Mouse (Mus musculus): ENCODE measurements around the gene Tph1.
"Not testable (repeated sequence)": the region's sequence is repeated elsewhere in the genome, so short reads cannot be mapped to it uniquely, and the experiment has no call there.

Tph1 gene

DNA sequence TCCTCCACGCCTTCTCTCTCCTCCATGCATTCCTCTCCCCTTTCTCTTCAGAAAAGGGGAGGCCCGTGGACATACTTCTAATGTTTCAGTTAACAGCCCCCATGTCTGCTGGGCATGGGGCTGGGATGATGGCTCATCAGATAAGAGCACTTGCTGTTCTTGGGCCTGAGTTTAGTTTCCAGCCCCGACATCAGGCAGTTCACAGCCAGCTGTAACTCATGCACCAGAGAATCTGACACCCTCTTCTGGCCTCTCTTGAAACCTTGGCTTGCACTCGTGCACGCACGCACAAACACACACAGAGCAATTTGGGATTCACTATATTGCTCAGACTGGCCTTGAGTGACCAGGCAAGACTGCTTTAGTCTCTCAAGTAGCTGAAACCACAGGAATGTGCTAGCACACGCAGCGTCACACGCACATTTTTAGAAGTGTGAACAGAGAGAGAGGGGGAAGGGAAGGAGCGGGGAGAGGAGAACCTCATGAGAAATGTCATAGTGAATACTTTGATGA, at the start of gene Tph1:
Gene Tph1 (minus strand): TSS at position 378 of the 513 bp plus-strand sequence.
- no peak for DNase-seq (ENCODE audit: low read depth in 1 of 2, low spot score in 2 of 2)

DNA sequence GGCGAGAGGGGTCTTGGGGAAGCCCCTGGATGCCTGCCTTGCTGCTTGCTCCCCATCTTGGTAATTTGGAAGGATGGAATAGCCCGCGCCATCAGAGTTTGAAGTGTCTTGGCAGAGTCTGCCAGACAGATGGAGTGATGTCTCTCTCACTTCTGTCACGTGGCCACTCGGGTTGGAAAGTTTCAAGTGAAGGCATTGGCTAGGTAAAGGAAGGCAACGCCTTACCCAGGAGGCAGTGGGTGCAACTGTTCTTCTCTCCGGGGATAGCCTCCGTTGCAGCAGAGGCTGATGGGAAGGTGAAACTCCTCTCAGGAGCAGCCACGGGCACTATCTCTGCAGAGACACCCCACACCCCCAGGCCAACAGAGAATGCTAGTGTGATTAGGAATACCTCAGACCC, 48.1 kb upstream of the Tph1 start:
- DNase-seq (ENCODE audit: low read depth in 1 of 2, low spot score in 2 of 2), result no peak

DNA sequence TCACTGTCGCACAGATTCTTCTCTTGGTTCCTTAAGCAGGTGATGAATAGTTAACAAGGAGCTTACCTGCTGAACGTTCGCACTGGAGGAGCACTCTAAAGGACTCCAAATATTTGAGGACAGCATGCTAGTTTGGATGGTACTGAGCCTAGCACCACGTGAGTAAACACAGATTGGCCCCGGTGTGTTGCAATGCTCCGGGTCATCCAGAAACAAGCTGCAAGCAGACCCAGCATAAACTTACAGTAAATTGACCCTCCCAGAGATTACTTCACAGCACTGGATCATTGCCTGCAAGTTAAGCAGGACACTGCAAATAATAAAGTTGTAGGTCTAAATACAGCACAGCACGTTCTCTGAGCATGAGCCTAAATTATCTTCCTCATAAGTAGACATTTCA, 47.2 kb upstream of the Tph1 start:
- DNase-seq (ENCODE audit: low read depth in 1 of 2, low spot score in 2 of 2), result no peak

DNA sequence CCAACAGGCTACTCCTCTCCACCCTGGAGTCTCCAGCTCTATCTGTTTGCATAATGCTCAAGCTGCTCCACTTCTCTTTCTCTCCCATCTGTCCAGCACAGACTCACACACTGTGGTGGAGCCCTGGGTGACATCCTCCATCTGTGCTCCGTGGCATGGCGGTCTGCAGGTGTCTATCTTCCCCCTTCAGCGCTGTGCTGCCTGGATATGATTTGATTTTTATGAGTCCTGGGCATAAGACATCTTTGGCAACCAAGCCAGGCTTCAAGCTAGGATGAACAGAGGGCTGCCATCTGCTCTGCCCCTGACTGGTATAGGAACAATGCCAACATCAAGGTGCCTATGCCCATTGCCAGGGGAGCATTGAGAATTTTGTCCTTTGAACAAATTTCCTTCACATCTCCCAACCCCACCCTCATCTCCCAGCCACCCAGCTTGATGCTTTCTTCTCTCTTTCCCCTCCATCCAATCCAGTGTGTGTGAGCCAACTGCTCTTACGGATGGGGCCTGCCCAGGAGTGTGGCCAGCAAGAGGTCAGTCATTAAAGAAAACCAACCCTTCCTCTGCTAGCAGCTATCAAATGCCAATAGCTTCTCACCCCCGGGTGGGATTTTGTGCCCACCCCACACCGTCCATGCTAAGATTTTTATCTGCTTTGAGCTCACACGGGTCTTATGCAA, 46.4 kb upstream of the Tph1 start:
- DNase-seq (ENCODE audit: low read depth in 1 of 2, low spot score in 2 of 2), result no peak

DNA sequence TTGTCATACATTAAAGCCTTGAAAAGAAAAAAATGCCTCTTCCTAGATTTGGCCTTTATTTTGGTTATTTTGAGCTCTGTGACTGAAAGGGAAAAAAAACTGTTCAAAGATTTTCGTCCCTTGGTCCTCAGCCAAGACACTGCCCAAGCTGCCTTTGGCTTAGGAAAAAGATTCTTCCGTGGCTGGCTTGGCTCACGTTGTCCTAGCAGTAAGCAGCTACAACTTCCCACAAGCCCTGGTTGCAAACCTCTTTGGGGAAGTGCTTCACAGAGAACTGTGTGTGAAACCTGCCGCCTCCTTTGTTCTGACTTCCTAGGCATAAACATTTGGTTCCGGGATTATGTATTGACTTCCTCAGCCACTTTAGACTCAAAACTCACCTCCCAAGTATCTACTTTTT, 44.6 kb upstream of the Tph1 start:
- no peak for DNase-seq (ENCODE audit: low read depth in 1 of 2, low spot score in 2 of 2)

DNA sequence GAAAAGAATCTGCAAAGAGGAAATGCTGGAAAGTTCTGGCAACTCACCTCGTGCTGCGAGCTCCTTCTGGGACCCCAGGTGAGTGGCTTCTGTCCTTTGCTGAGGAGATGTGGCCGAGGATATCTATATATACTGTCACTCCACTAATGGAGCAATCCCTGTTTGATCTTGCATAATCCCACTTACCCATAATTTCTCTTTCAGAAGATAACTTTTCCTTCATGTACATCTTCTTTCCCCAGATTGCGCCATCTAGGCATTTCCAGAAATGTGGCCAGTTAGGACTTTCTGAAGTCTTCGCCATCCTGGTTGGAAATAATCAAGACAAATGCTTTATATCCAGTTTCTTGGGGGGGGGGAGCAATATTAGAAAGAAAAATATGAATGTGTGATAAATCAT, 43.3 kb upstream of the Tph1 start, which contains the start of gene Saa3:
Gene Saa3 (minus strand): TSS at position 101 of the 400 bp plus-strand sequence.
- DNase-seq (ENCODE audit: low read depth in 1 of 2, low spot score in 2 of 2), result no peak

DNA sequence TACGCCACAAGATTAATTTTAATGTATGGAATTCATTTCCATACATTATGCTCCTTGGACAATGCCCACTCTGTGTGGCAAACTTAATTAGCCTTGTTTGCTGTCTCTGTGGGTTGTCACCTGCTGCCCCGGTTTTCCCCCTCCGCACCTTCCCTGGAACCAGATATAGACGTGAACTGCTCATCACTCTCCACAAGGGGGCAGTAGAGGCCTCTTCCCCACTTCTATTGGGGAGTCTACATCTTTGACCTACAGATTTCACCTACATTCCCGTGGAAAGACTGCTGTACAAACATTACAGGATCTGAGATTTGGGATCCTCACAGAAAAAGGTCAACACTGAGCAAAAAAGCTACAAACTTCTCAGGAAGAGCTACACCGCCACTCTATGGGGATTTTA, 42.2 kb upstream of the Tph1 start:
- peak in 1 of 2 experiments; percentile 52 for DNase-seq (ENCODE audit: low read depth in 1 of 2, low spot score in 2 of 2)

DNA sequence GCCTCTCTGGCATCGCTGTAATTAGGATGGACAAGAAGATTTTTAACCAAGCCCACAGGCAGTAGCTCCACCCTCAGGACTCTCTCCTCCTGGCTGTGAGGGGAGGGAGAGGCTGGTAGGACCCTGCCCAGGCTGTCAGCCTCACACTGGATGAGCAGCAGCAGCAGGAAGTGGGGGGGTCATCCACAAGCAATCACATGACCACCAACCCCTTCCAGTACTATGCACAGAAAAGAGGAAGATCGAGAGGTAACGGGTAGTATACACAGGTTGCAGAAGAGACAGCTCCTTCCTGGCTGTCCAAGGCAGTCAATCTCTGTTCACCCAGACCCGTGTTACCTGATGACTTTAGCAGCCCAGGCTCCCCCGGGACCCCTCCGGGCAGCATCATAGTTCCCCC, 39.9 kb upstream of the Tph1 start:
- no peak for DNase-seq (ENCODE audit: low read depth in 1 of 2, low spot score in 2 of 2)

DNA sequence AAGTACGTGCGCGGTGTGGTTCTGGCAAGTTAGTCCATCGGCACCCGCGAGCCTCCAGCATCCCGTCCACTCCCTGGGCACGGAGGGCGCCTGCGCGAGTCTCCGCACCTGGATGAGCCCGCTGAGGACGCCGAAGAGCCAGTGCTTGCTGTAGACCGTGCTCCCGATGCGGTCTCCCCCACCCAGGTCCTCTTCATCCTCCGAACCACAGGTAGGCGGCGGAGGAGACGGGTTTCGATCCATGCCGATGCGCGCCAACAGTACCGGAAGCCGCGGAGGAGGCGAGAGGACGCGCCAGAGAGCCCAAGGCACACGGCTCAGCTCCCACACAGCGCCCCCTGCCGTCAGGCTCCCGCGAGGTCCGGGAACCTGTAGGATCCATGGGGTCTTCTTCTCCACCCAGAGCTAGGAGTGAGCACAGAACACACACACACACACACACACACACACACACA, 38.1 kb upstream of the Tph1 start, which contains the start of gene Saal1:
Gene Saal1 (minus strand): TSS at position 291 of the 455 bp plus-strand sequence.
- DNase-seq (ENCODE audit: low read depth in 1 of 2, low spot score in 2 of 2), result peak; percentile 53 to 65

DNA sequence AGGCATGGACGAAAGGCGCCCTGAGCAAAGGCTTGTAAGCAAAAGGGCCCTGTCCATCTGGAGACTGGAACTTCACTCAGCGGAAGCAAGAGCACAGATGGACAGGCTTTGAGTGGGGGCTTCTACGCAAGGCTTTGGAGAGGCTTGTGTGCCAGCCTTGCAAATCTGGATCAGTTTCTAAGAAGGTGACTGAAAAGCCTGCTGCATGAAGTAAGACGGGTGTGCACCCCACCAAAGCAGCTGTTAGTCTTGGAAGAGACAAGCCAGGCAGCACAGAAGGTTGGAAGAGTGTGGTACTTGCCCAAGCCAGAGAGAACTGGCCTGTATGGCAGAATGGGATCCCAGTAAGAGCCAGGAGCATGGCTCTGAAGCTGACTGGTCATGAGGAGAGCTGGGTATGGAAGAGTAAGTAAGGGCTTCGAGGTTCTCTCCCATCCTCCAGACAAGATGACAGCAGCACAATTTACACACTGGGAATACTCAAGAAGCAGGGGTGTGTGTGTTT, 28.2 kb upstream of the Tph1 start:
- DNase-seq (ENCODE audit: low read depth in 1 of 2, low spot score in 2 of 2), result no peak

DNA sequence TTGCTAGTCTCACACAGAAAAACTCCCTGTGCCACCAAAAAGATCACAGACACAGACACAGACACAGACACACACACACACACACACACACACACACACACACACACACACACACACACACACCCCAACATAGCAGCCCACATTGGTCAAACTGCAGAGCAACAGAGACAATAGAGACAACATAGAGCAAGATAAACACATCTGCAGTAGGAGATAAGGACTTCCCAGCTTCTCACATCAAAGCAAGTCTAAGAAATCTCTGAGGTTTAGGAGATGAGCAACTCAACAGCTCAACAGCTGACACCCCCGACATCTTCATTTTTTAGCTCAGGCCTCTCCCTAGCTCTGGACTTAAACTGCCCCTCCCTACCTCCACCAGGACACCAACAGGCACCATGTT, 24.4 kb upstream of the Tph1 start:
- no peak for DNase-seq (ENCODE audit: low read depth in 1 of 2, low spot score in 2 of 2)

DNA sequence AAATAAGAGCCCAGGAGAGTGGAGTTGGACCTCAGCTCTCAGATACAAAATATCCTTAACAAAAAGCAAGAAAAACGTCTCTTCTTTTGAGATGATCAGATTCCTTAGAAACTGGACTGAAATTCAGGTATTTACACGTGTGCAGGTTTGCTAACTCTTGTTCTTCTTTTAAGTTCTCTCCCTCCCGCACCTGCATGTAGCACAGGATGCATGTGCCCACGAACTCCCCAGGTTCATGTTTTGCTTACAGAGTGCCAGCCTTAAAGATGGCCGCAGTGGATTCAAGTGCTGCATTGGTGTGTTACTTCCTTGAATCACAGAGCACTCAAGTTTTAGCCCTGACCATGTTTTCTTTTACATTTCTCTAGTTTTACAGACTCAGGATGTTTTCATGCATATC, 14.5 kb upstream of the Tph1 start:
- no peak for DNase-seq (ENCODE audit: low read depth in 1 of 2, low spot score in 2 of 2)

DNA sequence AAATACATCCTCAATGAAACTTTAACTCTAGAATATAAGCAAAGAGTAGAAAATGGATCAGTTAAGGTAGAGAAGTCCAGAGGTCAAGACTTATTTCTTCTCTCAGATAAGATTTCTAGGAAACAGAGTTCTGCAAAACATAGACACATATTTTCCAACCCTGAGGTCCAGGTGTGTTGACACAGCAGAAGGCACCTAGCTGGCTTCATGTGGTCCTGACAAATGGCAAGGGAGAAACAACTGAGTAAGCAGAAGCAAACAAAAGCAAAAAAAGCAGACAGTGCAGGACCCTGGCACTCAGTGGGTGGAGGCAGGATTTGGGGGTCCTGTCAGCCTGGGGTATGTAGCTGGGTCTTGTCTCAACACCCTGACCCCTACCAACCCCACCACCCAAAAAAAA, 8.4 kb upstream of the Tph1 start:
- DNase-seq (ENCODE audit: low read depth in 1 of 2, low spot score in 2 of 2), result no peak

DNA sequence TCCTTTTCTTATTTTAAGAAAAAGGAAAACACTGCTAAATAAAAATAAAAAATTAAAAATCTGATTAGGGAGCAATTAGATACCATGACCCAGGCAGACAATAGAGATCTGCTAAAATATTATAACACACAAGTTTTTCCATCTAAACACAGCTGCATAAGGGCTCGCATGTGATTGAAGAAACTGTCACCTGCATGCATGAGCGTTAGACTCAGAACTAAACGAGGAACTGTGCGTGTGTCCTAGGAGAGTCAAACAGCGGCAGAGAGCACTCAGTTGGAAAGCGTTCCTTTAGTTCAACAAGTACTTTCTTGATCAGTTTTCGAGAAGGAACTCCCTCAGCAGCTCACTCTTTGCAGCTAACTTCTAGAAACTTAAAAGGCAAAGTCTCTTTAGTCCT, 6.7 kb upstream of the Tph1 start:
- DNase-seq (ENCODE audit: low read depth in 1 of 2, low spot score in 2 of 2), result not testable (repeated sequence)

DNA sequence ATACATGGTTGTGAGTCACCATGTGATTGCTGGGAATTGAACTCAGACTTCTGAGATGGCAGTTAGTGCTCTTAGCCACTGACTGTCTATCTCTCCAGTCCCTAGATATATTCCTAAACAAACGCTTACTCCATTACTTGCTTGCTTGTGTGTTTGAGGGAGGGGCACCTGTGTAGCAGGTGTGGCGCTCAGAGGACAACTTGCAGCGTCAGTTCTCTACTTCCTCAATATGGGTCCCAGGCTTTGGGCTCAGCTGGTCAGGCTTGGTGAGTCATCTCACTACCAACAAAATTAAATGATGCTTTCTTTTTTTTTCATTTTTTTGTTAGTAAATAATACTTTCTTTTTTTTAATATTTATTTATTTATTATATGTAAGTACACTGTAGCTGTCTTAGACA, 6.1 kb upstream of the Tph1 start:
- DNase-seq (ENCODE audit: low read depth in 1 of 2, low spot score in 2 of 2), result no peak

DNA sequence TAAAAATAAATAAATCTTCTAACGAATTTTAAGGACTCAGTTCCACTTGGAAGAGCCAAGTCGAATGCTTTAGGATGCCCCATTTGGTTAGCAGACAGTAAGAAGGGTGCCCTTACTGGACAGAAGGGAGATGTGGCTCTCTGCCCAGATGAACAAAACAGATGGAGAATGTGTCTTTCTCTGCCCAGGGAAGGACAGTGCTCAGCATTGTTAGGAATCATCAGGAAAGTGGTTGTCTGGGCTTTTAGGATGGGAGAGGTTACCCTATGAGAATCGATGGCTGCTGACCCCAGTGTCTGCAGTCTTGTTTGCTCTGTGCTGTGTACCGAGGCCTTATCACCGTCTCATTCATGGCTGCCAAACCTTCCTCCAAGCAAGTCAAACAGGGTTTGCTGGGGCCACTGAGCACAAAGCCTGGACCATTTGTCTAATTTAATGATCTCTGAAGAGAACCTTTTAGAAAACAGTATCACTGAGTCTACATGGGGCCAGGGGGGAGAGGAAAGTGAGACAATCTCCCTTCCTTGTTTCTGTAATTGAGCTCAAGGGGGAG, 4.5 kb upstream of the Tph1 start:
- DNase-seq (ENCODE audit: low read depth in 1 of 2, low spot score in 2 of 2), result no peak

DNA sequence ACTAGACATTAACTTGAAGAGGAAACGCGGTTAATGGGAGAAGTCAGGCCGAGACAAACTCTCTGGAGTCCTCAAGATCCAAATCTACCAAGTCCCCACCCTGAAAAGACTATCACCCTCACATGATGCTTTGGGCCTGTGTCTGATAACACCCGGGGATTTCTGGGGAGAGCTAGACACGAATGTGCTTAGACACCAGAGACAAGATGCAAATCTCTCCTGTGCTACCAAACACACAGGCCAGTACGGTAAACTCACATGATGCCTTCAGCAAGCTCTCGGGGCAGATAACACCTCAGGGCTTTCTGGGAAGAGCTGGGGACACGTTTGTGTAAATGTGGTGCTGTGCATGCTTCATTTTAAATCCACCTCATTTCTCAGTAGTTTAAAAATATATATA, 3.5 kb upstream of the Tph1 start:
- DNase-seq (ENCODE audit: low read depth in 1 of 2, low spot score in 2 of 2), result no peak

DNA sequence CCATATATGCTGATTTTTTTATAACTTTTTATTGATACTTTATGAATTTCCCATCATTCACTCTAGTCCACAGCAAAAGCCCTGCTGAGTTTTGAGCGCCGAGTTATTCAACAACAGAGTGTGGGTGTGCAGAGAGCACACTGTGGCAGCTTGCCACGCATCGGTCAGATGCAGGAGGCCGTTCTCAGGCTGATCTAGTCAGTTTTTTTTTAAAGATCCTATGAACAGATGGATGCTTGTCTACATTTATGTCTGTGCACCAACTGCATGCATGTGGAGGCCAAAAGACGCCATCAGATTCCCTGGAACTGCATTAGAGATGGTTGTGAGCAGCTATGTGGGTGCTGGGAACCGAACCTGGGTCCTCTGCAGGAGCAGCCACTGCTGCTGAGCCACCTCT, 2.7 kb upstream of the Tph1 start:
- no peak for DNase-seq (ENCODE audit: low read depth in 1 of 2, low spot score in 2 of 2)

DNA sequence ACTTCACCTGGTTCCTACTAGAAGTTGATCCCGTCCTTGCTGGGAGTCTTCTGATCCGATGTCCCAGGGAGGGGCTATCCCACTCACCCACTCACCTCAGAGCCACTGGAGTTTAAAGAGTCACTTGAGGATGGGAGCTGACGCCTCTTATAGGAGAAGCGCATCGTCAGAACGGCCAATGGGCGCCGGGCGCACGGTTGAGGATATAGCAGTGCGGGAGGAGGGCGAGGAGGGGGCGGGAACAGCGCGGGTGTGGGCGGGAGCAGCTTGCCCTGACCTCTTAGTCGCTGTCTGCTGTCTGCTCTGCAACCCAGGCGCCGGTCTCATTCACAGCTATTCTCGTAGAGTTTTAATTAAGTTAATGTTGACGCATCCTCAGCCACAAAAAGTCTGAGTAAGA, 5.1 kb downstream of the Tph1 start:
- no peak for DNase-seq (ENCODE audit: low read depth in 1 of 2, low spot score in 2 of 2)

DNA sequence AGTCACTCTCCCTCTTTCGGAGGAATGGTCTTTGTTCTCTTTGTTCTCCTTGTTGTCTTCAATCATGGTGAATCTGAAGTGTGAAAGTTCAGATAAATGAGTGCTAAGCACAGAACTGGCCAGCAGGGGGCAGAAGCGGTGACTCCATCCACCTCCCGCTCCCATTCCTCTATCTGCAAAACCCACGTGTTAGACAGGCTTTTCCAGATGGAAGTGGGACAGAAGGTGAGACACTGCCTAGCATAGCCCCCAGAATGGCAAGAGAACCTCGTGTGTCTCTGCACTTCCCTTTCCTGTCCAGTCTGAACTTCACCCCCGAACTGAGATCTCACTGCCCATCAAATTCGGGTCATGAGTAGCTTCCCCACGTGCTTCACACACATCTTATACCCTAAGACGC, 7.1 kb downstream of the Tph1 start:
- DNase-seq (ENCODE audit: low read depth in 1 of 2, low spot score in 2 of 2), result peak in 1 of 2 experiments; percentile 2

DNA sequence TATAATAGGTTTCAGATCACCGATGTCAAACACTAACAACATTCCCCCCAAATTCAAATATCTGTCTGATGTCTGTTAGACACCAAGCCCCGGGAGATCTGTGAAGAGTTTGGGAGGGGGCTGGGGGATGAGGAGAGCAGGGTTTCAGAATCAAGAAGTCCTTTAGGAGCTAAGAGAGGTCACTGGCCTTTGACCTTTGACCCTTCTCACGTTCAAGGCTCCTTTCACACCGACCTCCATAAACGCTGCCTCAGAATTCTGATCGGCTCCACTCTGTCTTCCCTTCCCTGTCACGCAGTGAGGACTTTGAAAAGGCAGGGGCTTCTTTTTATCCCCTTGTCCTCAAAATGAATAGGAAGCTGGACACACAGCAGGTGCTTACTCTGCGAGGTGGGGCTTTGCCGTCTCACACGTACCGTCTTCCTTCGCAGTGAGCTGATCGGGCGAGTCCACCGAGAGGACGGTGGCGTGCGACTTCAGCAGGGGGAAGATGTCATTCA, 10.7 kb downstream of the Tph1 start:
- DNase-seq (ENCODE audit: low read depth in 1 of 2, low spot score in 2 of 2), result no peak

DNA sequence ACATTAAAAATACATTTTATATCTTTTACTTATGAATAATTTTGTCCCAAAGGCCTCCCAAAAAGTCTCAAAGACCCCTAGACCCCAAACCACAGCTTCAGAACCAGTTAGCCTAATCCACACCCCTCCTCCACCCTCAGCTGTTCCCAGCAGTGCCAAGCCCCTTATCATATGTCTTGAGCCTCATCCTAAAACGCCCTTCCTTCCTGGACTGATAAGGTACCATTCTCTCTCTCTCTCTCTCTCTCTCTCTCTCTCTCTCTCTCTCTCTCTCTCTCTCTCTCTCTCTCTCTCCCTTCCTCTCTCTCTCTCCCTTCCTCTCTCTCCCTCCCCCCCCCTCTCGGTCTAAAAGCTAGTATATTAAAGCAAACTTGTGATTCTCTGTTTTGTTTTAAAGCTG, 20.1 kb downstream of the Tph1 start:
- no peak for DNase-seq (ENCODE audit: low read depth in 1 of 2, low spot score in 2 of 2)
